Mouse (Mus musculus) embryonic fibroblast, embryonic 13.5 days (primary cell): ENCODE measurements at regions not wholly inside any gene's neighbourhood (a gene's known extent, or its start where the extent isn't known, plus 50 kb on each side); places are given as distances from the start of the nearest gene placed in this dataset.

Source experiments
- H3K27ac ChIP-seq: 2 replicates; pipeline ENCODE4 v1.5.1; 2012; ENCODE audit warnings: low read length, control low read depth, inconsistent platforms; ENCODE audit not compliant: insufficient read depth
- H3K4me1 ChIP-seq: 2 replicates; pipeline ENCODE4 v1.6.1; 2011; ENCODE audit warnings: low read length; ENCODE audit not compliant: control insufficient read depth, insufficient read depth
- H3K4me3 ChIP-seq: 2 replicates; pipeline ENCODE4 v1.5.1; 2011; ENCODE audit warnings: mild to moderate bottlenecking, control low read depth, low read length; ENCODE audit not compliant: insufficient read depth
- CTCF ChIP-seq: IDR thresholded peaks from 2 replicates; pipeline ENCODE4 v1.5.1; 2011; ENCODE audit warnings: mild to moderate bottlenecking, control low read depth, low read length, moderate library complexity, borderline replicate concordance; ENCODE audit not compliant: insufficient read depth
- POLR2A ChIP-seq: IDR thresholded peaks from 2 replicates; pipeline ENCODE4 v1.6.1; 2011; ENCODE audit warnings: low read depth, mild to moderate bottlenecking, control low read depth, low read length, moderate library complexity

GRCm38 (mm10) chr1:169872865-169873264 is 55.6 kb upstream of the Ccdc190 start:
- TF ChIP-seq POLR2A: no peak
- TF ChIP-seq CTCF: no peak
- Histone ChIP-seq H3K27ac (no peak overlapping the region), H3K4me1 (no peaks in the 10 kb centered on the region), H3K4me3 (no peak overlapping the region)

DNA sequence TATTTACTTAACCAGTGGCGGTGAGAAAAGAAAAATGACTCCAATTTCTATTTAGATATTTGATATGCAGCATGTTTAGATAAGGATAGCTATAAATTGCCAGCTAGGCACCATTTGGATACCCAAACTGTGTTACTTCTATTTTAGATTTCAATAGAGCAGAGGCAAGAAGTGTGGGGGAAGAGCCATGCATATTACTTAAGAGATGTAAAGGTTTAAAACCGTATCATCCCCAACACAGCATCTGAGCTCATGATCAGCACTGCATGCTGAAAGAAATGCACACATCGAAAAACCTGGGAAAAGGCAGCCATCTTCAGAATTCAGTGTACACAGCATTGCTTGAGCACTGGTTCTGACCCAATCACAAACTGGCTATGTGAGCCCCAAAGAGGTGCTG is 59.8 kb upstream of the Ccdc190 start:
- TF ChIP-seq POLR2A (no peak), CTCF (no peak)
- no peaks in the 10 kb centered on the region for H3K4me1 ChIP-seq

DNA sequence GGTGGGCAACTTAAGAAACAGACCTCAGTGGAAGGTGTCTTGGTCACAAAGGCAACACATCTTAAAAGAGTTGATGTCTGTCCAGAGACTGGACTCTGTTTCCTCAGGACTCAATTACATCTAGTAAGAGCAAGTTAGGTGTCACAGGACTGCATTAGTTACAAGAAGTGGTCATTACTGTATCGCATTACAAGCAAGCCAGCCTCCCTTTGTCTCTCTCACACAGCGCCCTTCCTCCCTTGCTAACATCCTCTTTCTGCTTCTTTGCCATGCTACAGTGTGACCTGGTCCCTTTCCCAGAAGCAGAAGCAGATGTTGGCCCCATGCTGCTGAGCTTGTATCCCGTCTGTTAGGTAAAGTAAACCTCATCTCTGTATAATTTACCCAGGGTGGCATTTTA is 61.0 kb upstream of the Ccdc190 start:
- no peak for TF ChIP-seq POLR2A
- no peak for TF ChIP-seq CTCF

More for the DNA sequence above, 59.8 kb upstream of the Ccdc190 start:
- no peak overlapping the region for H3K4me3 ChIP-seq
- no peak overlapping the region for H3K27ac ChIP-seq

DNA sequence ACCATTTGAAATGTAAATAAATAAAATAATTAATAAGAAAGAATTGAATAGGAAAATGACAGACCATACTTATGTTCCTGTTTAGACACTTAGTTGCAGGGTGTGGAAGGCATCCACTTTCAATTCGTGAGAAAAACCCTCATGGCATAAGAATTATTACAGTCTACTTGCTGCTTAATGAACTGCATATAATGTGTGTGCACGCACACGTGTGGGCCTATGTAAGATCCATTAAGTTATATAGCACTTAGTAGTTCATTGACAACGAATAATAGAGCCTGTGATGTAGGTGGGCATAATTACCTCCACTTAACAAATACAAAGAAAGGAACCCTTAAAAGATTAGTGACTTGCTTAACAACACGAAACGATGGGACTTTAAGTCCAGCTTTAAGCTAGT is 61.6 kb upstream of the Ccdc190 start:
- no peaks in the 10 kb centered on the region for H3K4me1 ChIP-seq
- no peak overlapping the region for H3K4me3 ChIP-seq
- TF ChIP-seq POLR2A: no peak
- no peak for TF ChIP-seq CTCF
- H3K27ac ChIP-seq: no peak overlapping the region

More for the DNA sequence above, 61.0 kb upstream of the Ccdc190 start:
- H3K4me3 ChIP-seq: no peak overlapping the region
- no peaks in the 10 kb centered on the region for H3K4me1 ChIP-seq
- H3K27ac ChIP-seq: no peak overlapping the region

DNA sequence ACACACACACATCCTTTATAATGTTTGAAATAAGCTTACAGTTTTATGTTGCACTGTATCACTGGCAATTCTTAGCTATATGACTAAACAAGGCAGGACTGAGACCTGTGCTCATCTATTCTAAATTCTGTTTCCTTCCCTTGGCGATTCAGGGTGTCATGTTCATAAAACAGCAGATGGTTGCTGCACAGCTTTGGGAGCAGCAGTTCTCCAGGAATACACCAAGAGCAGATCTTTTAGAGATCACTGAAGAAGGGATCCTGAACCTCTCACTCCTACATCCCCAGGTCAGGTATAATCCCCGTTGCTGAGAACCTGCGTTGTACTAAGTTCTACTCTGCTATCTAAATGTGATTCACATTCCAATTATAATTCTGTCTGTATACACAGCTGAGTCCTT is 69.4 kb upstream of the Ccdc190 start:
- Histone ChIP-seq H3K4me1 (no peaks in the 10 kb centered on the region), H3K27ac (no peak overlapping the region), H3K4me3 (no peak overlapping the region)
- no peak for TF ChIP-seq CTCF
- TF ChIP-seq POLR2A: no peak

DNA sequence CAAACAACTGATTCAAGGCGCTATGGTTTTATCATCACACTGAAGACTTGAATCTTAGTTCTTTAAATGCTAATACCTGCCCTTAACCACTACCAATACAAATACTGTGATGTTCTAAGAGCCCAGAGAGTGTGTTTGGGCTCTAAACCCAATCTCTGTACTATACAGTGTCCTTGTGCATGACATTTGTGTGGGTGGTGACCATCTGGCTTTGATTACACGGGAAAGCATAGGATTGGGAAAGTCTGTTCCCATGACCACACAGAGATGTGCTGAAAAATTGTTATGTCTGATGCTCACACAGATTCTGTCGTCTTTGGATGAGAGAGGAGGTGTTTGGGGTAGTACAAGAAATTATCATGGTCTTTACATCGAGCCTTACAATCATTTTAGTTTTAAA is 76.8 kb upstream of the Ccdc190 start:
- peaks cover 8% of the 10 kb centered on the region for H3K4me1 ChIP-seq
- no peak for TF ChIP-seq CTCF
- TF ChIP-seq POLR2A: no peak
- H3K4me3 ChIP-seq: no peak overlapping the region
- H3K27ac ChIP-seq: 0 out of 2 replicates have a peak overlapping the region, but pooled peaks have one; percentile 32

DNA sequence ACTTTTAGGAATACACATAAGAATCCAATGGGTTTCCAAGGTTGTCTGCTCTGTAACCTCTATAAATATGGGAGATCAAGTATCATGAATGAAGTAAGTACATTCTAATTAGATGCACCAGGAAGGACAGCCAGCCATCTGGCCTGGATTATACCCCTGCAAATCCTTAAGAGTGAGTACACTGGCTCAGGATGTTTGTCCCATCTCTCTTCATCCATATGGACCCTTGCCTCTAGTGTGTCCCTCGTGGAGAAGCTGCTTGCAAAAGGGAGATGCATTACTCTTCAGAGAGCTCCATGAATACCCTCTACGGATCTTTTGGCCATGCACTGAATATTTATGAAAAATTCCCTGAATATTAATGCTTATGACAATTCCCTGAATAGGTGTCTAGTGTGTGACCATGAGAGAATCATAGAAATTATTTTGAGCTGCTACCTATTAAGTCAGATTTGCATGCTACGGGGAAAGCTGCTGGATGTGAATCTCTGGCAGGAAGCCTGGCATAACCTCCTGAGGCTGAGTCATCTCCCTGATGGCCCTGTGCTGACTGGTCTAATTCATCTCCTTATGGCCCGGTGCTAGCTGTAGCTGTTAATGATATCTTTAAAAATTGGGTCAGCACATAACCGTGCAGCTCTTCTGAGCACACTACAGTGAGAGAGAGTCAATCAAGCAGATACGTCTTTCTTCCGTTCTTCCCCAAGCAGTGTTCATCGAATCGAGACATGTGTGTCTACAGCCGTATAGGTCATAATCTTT is 80.0 kb upstream of the Ccdc190 start:
- no peak overlapping the region for H3K27ac ChIP-seq
- no peak overlapping the region for H3K4me3 ChIP-seq
- H3K4me1 ChIP-seq: peaks cover 8% of the 10 kb centered on the region
- TF ChIP-seq CTCF (no peak), POLR2A (no peak)

- H3K4me1 ChIP-seq: peaks cover 2% of the 10 kb centered on the region; the same call in 1 of the 2 replicates
- TF ChIP-seq POLR2A (no peak), CTCF (no peak)
Observed at GRCm38 (mm10) chr1:169842490-169842889, 86.0 kb upstream of the Ccdc190 start.

DNA sequence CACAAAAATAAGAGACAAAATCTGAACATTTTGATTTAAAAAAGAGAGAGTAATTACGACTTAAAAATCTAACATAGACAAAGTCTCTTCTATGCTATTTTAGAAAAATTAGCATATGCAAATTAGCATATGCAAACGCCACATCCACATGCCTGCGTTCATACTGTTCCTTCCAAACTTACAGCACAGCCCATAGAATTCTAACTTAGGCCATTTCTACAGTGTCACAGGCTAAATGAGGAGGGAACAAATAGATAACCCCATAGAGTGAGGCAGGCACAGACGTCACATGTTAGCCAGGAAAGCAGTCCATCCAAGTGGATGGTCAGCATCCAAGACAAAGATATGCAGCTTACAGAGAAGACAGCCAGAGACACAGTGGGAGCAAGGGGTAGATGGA is 87.5 kb upstream of the Ccdc190 start:
- peaks cover 2% of the 10 kb centered on the region; the same call in 1 of the 2 replicates for H3K4me1 ChIP-seq
- H3K4me3 ChIP-seq: no peak overlapping the region
- H3K27ac ChIP-seq: no peak overlapping the region
- no peak for TF ChIP-seq POLR2A
- TF ChIP-seq CTCF: no peak

More at GRCm38 (mm10) chr1:169842490-169842889, 86.0 kb upstream of the Ccdc190 start:
- no peak overlapping the region for H3K27ac ChIP-seq
- no peak overlapping the region for H3K4me3 ChIP-seq

DNA sequence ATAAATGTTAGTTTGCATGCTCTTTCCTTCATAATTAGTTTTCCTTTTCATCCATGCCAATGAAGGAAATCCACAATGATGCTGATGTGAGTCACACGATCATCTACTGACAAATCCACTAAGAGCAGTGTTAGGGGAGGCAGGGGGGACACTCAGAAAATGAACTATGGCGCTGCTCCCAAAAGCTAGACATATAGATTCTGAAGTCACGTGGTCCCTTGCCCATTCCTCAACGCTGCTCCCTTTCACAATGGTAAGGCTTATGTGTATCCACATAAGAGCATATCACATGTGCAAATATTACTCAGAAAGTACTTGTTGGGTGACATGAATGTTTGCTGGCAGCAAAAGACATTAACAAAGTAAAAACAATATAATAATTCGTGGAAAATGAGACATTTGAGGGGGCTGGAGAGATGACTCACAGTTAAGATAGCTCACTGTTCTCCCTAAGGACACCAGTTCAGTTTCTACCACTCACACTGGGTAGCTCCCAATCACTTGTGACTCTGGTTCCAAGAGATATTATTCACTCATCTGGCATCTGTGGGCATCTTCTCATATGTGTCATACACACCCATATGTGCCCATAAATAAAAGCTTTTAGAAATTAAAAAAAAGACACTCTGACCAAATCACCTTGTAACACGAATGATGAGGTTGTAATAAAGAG is 88.3 kb upstream of the Ccdc190 start:
- TF ChIP-seq POLR2A: no peak
- Histone ChIP-seq H3K4me3 (no peak overlapping the region), H3K4me1 (peaks cover 2% of the 10 kb centered on the region; the same call in 1 of the 2 replicates), H3K27ac (peak overlapping the region; percentile 39; the same call in 1 of the 2 replicates)
